Mouse (Mus musculus) heart, adult 2 months (tissue): ENCODE results near the gene Aprt. TPM values are rescaled to one million over a fixed set of nuclear protein-coding genes. Genes with fewer than 3 reads are reported as not detected.

Source experiments
- DNase-seq, 2 experiments: peaks; one replicate each; pipeline ENCODE4 v3.0.0; 2021
- H3K27ac ChIP-seq: fragments of 200-600 bp; 2 replicates; pipeline ENCODE4 v1.8.1; 2022
- H3K27me3 ChIP-seq: fragments of 200-500 bp; 2 replicates; pipeline ENCODE4 v1.6.1; 2012; ENCODE audit warnings: mild to moderate bottlenecking, low read length, inconsistent platforms, mixed read lengths; ENCODE audit not compliant: control insufficient read depth, insufficient read depth
- H3K36me3 ChIP-seq: fragments of 200-500 bp; 2 replicates; pipeline ENCODE4 v1.6.1; 2012; ENCODE audit warnings: low read length, inconsistent platforms; ENCODE audit not compliant: control insufficient read depth, insufficient read depth
- H3K4me1 ChIP-seq: fragments of 200-500 bp; 2 replicates; pipeline ENCODE4 v1.6.1; 2011; ENCODE audit warnings: low read length; ENCODE audit not compliant: control insufficient read depth, insufficient read depth
- H3K4me3 ChIP-seq: fragments of 200-600 bp; 2 replicates; pipeline ENCODE4 v1.8.1; 2022
- H3K79me2 ChIP-seq: fragments of 200-500 bp; replicated peaks from 2 replicates; pipeline ENCODE4 v1.6.1; 2012; ENCODE audit warnings: mild to moderate bottlenecking, inconsistent platforms, low read length, moderate library complexity, mixed read lengths; ENCODE audit not compliant: control insufficient read depth, insufficient read depth
- H3K9ac ChIP-seq: fragments of 200-500 bp; 2 replicates; pipeline ENCODE4 v1.6.1; 2012; ENCODE audit warnings: low read depth, mild to moderate bottlenecking, control low read depth, inconsistent platforms, low read length, mixed read lengths
- CTCF ChIP-seq: fragments of 200-600 bp; IDR thresholded peaks from 2 replicates; pipeline ENCODE4 v1.8.1; 2022; ENCODE audit warnings: antibody characterized with exemption, mild to moderate bottlenecking, moderate library complexity
- EP300 ChIP-seq: fragments of 200-500 bp; IDR thresholded peaks from 2 replicates; pipeline ENCODE4 v1.6.1; 2011; ENCODE audit warnings: low read depth, low read length, control low read depth; ENCODE audit not compliant: insufficient read depth
- POLR2A ChIP-seq: fragments of 200-500 bp; IDR thresholded peaks from 2 replicates; pipeline ENCODE4 v1.6.1; 2011; ENCODE audit warnings: mild to moderate bottlenecking, low read depth, low read length, control low read depth; ENCODE audit not compliant: insufficient read depth
- WGBS: fragments of 180-500 bp; shearing (Covaris S2); methylation state at CpG from one replicate; pipeline ENCODE4 v1.1.7; 2018; 5-methylcytosine and 5-hydroxymethylcytosine counted together
- intact Hi-C: fragments of 180-260 bp; cut with DNase I; formaldehyde crosslinking; loops from one replicate; pipeline ENCODE4 v1.15.1; 2025
- polyA plus RNA-seq: library from polyadenylated mRNA; depleted of rRNA; stranded (reverse); fragments of >200 nt; gene quantifications from 2 replicates; pipeline ENCODE4 v1.2.3, GENCODE M21; 2012
- total RNA-seq, 2 experiments: library from RNA; stranded (reverse); gene quantifications; 2 replicates each; pipeline ENCODE4 v1.2.3; 2021

Aprt gene
- total and polyA plus RNA-seq, 3 experiments: 36.6 to 42.1 (median 38.5) TPM

DNA sequence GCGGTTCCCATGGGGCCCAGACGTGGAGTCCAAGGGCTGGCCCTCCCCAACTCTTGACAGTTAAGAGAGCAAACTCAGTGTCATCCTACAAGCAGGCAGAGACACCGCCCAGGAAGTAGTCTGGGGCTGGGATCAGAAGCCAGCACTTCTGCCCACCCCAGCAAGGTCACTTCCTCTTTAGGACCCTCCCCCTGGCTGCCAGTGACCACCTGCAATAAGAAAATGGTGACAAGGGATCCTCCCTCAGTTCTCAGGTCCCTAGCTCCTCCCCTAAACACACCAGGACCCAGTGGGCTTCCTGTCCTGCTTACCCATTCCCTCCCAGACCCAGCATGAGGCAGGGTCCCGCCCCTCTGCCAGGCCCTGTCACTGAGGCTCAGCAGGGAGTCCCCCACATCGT is 28.9 kb downstream of the Aprt start:
- peak; percentile 49 to 71 for DNase-seq
- no peak for TF ChIP-seq CTCF
- TF ChIP-seq EP300: no peak
- TF ChIP-seq POLR2A: no peak
- H3K4me1 ChIP-seq: peaks cover 11% of the 10 kb centered on the region
- intact Hi-C loops: loop anchor here (1.0 kb wide), 2 partner anchors 25 to 33 kb away; no protein-coding TSS in a partner anchor
- no peaks in the 10 kb centered on the region for H3K27me3 ChIP-seq
- H3K36me3 ChIP-seq: no peaks in the 10 kb centered on the region
- no peak overlapping the region for H3K9ac ChIP-seq
- peak overlapping the region; percentile 18; the same call in 1 of the 2 replicates for H3K4me3 ChIP-seq
- WGBS: 38% methylated on average over 5 of the region's 5 CpGs
- peaks cover 7% of the 10 kb centered on the region for H3K79me2 ChIP-seq
- peak overlapping the region; percentile 80 for H3K27ac ChIP-seq

DNA sequence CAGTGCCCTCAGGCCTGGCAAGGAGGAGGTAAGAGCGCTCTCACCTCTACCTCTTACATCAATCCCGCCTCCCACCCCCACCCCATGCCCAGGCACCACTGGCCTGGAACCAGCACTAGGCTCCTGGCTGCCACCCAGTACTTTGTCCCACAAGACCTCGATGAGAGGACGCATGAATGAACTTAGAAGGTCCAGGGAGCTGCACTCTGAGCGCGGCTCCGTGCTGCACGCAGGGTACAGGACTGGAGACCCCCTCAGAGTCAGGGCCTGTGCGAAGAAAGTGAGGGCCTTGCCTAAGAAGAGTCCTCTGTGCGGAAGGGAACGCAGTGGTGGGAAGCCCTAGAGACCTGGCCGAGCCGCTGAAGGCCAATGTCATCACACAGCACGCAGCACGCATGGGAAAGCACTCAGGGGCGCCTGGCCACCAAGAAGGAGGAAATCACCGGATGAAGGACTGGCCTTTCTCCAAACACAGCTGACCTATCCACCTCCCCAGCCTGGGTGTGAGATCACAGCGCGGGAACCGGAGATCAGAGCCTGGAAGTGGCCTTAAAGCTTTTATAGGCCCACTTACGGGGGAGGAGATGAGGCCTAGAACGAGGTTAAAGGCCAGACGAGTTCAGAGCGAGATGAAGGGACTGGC is 29.8 kb downstream of the Aprt start:
- Histone ChIP-seq H3K4me3 (0 out of 2 replicates have a peak overlapping the region, but pooled peaks have one; percentile 18), H3K36me3 (no peaks in the 10 kb centered on the region), H3K27ac (peak overlapping the region; percentile 80), H3K79me2 (peaks cover 7% of the 10 kb centered on the region), H3K4me1 (peaks cover 13% of the 10 kb centered on the region), H3K9ac (peak overlapping the region; percentile 36), H3K27me3 (no peaks in the 10 kb centered on the region)
- peak; percentile 79 to 86 for DNase-seq
- 19% methylated on average over 24 of the region's 24 CpGs for WGBS
- intact Hi-C loops: loop anchor here (1.0 kb wide), 2 partner anchors 24 to 32 kb away; no protein-coding TSS in a partner anchor
- peak; percentile 89; the same call in 1 of the 2 replicates for TF ChIP-seq EP300
- TF ChIP-seq POLR2A: no peak

DNA sequence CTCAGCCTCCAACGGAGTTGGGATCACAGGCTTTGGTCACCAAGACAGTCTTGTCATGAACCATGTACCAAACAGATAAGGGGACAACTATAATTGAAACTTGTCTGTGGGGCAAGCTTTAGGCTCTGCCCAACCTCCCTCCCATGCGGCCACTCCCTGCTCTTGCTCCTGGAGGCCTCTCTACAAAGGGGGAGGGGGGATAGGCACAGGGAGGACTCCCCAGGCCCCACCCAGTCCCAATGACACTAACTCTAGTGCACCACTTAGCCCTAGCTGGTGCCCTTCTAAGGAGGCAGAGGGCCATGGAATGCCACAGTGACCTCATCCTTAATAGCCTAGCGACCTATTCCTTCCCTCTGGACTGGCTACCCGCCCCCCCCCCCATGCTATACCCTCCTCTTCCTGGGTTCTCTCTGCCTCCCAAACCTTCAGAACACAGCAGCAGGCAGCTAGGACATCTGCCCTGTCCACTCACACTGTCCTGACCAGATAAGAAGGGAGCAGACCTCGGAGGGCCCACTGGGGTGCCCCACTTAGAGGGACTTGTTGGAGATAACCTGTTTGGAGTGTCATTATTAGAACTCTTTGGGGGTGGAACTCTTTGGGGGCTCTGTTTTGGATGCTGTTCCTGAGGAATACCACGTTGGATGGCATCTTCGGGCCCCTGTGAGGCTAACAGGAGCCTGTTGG is 30.5 kb downstream of the Aprt start:
- Histone ChIP-seq H3K36me3 (no peaks in the 10 kb centered on the region), H3K27ac (peak overlapping the region; percentile 80), H3K27me3 (no peaks in the 10 kb centered on the region), H3K79me2 (peaks cover 8% of the 10 kb centered on the region), H3K4me3 (no peak overlapping the region), H3K9ac (no peak overlapping the region; the same call in 1 of the 2 replicates), H3K4me1 (peaks cover 13% of the 10 kb centered on the region)
- no peak for DNase-seq
- intact Hi-C loops: no loop called here
- WGBS: 63% methylated on average over 7 of the region's 7 CpGs
- TF ChIP-seq POLR2A: no peak
- TF ChIP-seq CTCF: no peak
- no peak for TF ChIP-seq EP300

DNA sequence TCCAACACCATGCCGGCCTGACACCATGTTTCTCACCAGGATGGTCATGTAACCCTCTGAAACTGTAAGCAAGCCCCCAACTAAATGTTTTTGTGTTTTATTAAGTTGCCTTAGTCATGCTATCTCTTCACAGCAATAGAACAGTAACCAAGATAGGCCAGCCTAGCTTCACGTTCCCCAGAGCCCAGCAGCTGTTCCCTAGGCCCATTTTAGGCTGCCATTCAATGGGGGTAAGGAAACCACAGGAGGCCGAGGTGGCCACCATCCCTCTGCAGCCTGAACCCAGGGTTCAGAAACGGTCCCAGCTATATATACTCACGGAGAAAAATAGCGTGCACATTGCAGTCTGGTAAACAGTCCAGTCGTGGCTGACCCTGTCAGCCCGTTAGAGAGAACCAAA is 32.6 kb downstream of the Aprt start:
- Histone ChIP-seq H3K4me3 (no peak overlapping the region), H3K9ac (no peak overlapping the region), H3K27ac (no peak overlapping the region), H3K27me3 (no peaks in the 10 kb centered on the region), H3K4me1 (peaks cover 13% of the 10 kb centered on the region), H3K36me3 (no peaks in the 10 kb centered on the region), H3K79me2 (peaks cover 8% of the 10 kb centered on the region)
- intact Hi-C loops: no loop called here
- WGBS: 91% methylated on average over 8 of the region's 8 CpGs
- DNase-seq: no peak
- TF ChIP-seq CTCF: no peak
- TF ChIP-seq EP300: no peak
- no peak for TF ChIP-seq POLR2A

DNA sequence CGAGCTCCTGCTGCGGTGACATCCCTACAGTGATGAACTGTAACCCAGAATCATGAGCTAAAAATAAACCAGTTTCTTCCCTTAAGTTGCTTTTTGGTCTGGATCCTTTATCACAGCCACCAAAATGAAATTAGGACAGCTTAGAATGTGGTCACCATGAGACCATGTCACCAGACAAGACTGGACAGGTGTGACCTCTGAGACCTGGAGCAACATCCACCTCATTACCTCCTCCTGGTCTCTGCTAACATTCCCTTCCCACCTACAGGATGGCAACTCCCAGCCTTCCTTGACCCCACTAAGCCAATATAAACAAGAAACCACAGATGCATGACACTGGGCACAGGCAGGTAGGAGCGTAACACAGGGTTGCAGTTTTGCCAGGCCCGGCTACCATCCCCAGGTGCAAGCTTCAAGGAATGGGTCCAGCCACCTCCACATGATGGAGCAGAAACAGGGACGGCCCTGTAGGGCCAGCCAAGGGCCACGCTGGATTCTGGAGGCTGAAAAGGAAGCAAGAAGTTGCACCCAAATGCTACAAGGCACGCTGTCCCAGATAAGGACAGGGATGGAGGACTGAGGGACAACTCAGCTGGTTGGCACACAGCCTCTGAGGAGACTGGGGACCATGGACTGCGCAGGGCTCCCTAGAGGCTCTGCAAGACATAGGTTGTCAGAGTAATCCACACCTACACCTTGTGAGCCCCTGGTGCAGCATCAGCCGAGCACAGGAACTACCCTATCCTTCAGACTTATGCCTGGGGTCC is 38.2 kb downstream of the Aprt start:
- Histone ChIP-seq H3K9ac (no peak overlapping the region), H3K27ac (no peak overlapping the region), H3K4me1 (peaks cover 8% of the 10 kb centered on the region), H3K36me3 (no peaks in the 10 kb centered on the region), H3K4me3 (no peak overlapping the region), H3K79me2 (peaks cover 3% of the 10 kb centered on the region), H3K27me3 (no peaks in the 10 kb centered on the region)
- TF ChIP-seq EP300 (no peak), POLR2A (no peak), CTCF (no peak)
- DNase-seq: no peak
- WGBS: 74% methylated on average over 9 of the region's 9 CpGs
- intact Hi-C loops: no loop called here
